Mouse (Mus musculus) left cerebral cortex, postnatal 10 days (tissue): ENCODE results near the gene Wdr25. TPM values are rescaled to one million over a fixed set of nuclear protein-coding genes. Genes with fewer than 3 reads are reported as not detected.

Experiments
- total RNA-seq, 2 experiments: library from RNA; stranded (reverse); gene quantifications; 2 replicates each; pipeline ENCODE4 v1.2.3; 2021

Gene Wdr25
- total RNA-seq, 2 experiments from 2014 or later: 5.8 to 6.1 TPM

Other genes with a start within 250 kb of the Wdr25 start
- gene Degs2, start 191.3 kb upstream of the Wdr25 start, total RNA-seq: under 1 TPM; 0.49 to 0.63 TPM
- gene Yy1, start 100.7 kb upstream of the Wdr25 start, total RNA-seq: 10 to 100 TPM; 51.3 to 53.0 TPM
- 10 to 100 TPM; 13.2 to 14.4 TPM for gene Slc25a29, start 57.7 kb upstream of the Wdr25 start, total RNA-seq
- 1 to 10 TPM; 8.4 to 9.3 TPM for gene Slc25a47, start 57.6 kb upstream of the Wdr25 start, total RNA-seq
- gene Wars, start 543 bp downstream of the Wdr25 start, total RNA-seq: 10 to 100 TPM; 90.4 to 92.5 TPM
- 100 to 1,000 TPM; 158 to 167 TPM for gene Begain, start 174.6 kb downstream of the Wdr25 start, total RNA-seq